Mouse (Mus musculus) forebrain, embryonic 16.5 days (tissue): ENCODE measurements around the gene Fam20a. TPM values are rescaled to one million over a fixed set of nuclear protein-coding genes. Genes with fewer than 3 reads are reported as not detected.
"Not testable (repeated sequence)": the region's sequence is repeated elsewhere in the genome, so short reads cannot be mapped to it uniquely, and the experiment has no call there.

ENCODE experiments used
- ATAC-seq: fragments of 200-750 bp; cut with Nextera tagmentation; 2 replicates; pipeline ENCODE4 v1.8.0; 2017; ENCODE audit warnings: mild to moderate bottlenecking, moderate library complexity
- H3K27ac ChIP-seq: fragments of 300-500 bp; sonication (generic); 2 replicates; pipeline ENCODE4 v1.5.1; 2014; ENCODE audit warnings: low read length, control low read depth
- H3K27me3 ChIP-seq: fragments of 300-500 bp; sonication (generic); replicated peaks from 2 replicates; pipeline ENCODE4 v1.6.1; 2014; ENCODE audit warnings: low read length; ENCODE audit not compliant: control insufficient read depth, insufficient read depth
- H3K36me3 ChIP-seq: fragments of 300-500 bp; sonication (generic); 2 replicates; pipeline ENCODE4 v1.6.1; 2014; ENCODE audit not compliant: control insufficient read depth, insufficient read depth
- H3K4me1 ChIP-seq: fragments of 300-500 bp; sonication (generic); replicated peaks from 2 replicates; pipeline ENCODE4 v1.6.1; 2014; ENCODE audit warnings: low read length; ENCODE audit not compliant: control insufficient read depth, insufficient read depth
- H3K4me2 ChIP-seq: fragments of 300-500 bp; sonication (generic); 2 replicates; pipeline ENCODE4 v1.6.1; 2014; ENCODE audit warnings: mild to moderate bottlenecking, low read length, control low read depth
- H3K4me3 ChIP-seq: fragments of 300-500 bp; sonication (generic); replicated peaks from 2 replicates; pipeline ENCODE4 v1.5.1; 2014; ENCODE audit warnings: mild to moderate bottlenecking, low read length, control low read depth
- H3K9ac ChIP-seq: fragments of 300-500 bp; sonication (generic); replicated peaks from 2 replicates; pipeline ENCODE4 v1.6.1; 2014; ENCODE audit warnings: low read depth, low read length, control low read depth
- H3K9me3 ChIP-seq: fragments of 300-500 bp; sonication (generic); 2 replicates; pipeline ENCODE4 v1.6.1; 2016; ENCODE audit warnings: low read length; ENCODE audit not compliant: control insufficient read depth
- WGBS: fragments of 180-500 bp; shearing (Covaris S2); extraction: QIAGEN DNeasy Blood & Tissue Kit; methylation state at CpG from one replicate; pipeline ENCODE4 v1.1.7; 2014; 5-methylcytosine and 5-hydroxymethylcytosine counted together
- polyA plus RNA-seq: library from polyadenylated mRNA; unstranded; fragments of >200 nt; fragmentation: Nextera tagmentation; extraction: Ambion mirVana; gene quantifications from 2 replicates; pipeline ENCODE4 v1.2.1, GENCODE M21; 2015

The Fam20a gene
- polyA plus RNA-seq, 1 experiment from 2014 or later, result 1.9 TPM

- Histone ChIP-seq H3K4me2 (no peak overlapping the region), H3K9me3 (no peaks in the 10 kb centered on the region), H3K27me3 (no peaks in the 10 kb centered on the region), H3K4me3 (no peak overlapping the region), H3K9ac (no peak overlapping the region), H3K4me1 (0 out of 2 replicates have a peak, but pooled peaks cover 3% of the 10 kb centered on the region), H3K27ac (no peak overlapping the region), H3K36me3 (peaks cover 24% of the 10 kb centered on the region)
- 85% methylated on average over 8 of the region's 8 CpGs for WGBS
- no peak for ATAC-seq
These were observed 52.9 kb downstream of the Fam20a start for GRCm38 (mm10) chr11:109669149-109669708.

- H3K4me3 ChIP-seq, result no peak overlapping the region
- no peak overlapping the region for H3K27ac ChIP-seq
- WGBS, result 87% methylated on average over 8 of the region's 8 CpGs
- peaks cover 33% of the 10 kb centered on the region for H3K36me3 ChIP-seq
- no peak for ATAC-seq
- H3K9ac ChIP-seq, result no peak overlapping the region
- H3K4me1 ChIP-seq, result 0 out of 2 replicates have a peak, but pooled peaks cover 3% of the 10 kb centered on the region
- no peaks in the 10 kb centered on the region for H3K9me3 ChIP-seq
- H3K4me2 ChIP-seq, result no peak overlapping the region
- H3K27me3 ChIP-seq, result no peaks in the 10 kb centered on the region
These were observed 53.9 kb downstream of the Fam20a start for GRCm38 (mm10) chr11:109668115-109668725.

- Histone ChIP-seq H3K9ac (no peak overlapping the region), H3K9me3 (no peaks in the 10 kb centered on the region), H3K27ac (no peak overlapping the region), H3K4me3 (no peak overlapping the region), H3K27me3 (no peaks in the 10 kb centered on the region), H3K4me2 (no peak overlapping the region), H3K36me3 (peaks cover 40% of the 10 kb centered on the region), H3K4me1 (0 out of 2 replicates have a peak, but pooled peaks cover 3% of the 10 kb centered on the region)
- ATAC-seq, result no peak
- 89% methylated on average over 19 of the region's 19 CpGs for WGBS
These were observed 54.7 kb downstream of the Fam20a start for GRCm38 (mm10) chr11:109667371-109667770.

GRCm38 (mm10) chr11:109666411-109666810, 55.7 kb downstream of the Fam20a start:
- H3K4me1 ChIP-seq, result 0 out of 2 replicates have a peak, but pooled peaks cover 3% of the 10 kb centered on the region
- H3K4me3 ChIP-seq, result no peak overlapping the region
- WGBS, result 91% methylated on average over 13 of the region's 13 CpGs
- no peak for ATAC-seq
- H3K4me2 ChIP-seq, result no peak overlapping the region
- H3K27ac ChIP-seq, result no peak overlapping the region
- peaks cover 45% of the 10 kb centered on the region for H3K36me3 ChIP-seq
- H3K27me3 ChIP-seq, result no peaks in the 10 kb centered on the region
- H3K9me3 ChIP-seq, result no peaks in the 10 kb centered on the region
- H3K9ac ChIP-seq, result no peak overlapping the region

GRCm38 (mm10) chr11:109665424-109665823, 56.7 kb downstream of the Fam20a start:
- ATAC-seq, result no peak
- Histone ChIP-seq H3K36me3 (peaks cover 51% of the 10 kb centered on the region), H3K9me3 (no peaks in the 10 kb centered on the region), H3K4me1 (no peaks in the 10 kb centered on the region), H3K4me2 (no peak overlapping the region), H3K4me3 (no peak overlapping the region), H3K27ac (no peak overlapping the region), H3K9ac (no peak overlapping the region), H3K27me3 (no peaks in the 10 kb centered on the region)
- 86% methylated on average over 6 of the region's 6 CpGs for WGBS

GRCm38 (mm10) chr11:109664293-109664692, 57.8 kb downstream of the Fam20a start:
- ATAC-seq, result no peak
- Histone ChIP-seq H3K9ac (no peak overlapping the region), H3K4me1 (no peaks in the 10 kb centered on the region), H3K4me2 (no peak overlapping the region), H3K36me3 (peaks cover 47% of the 10 kb centered on the region), H3K27me3 (no peaks in the 10 kb centered on the region), H3K4me3 (no peak overlapping the region), H3K27ac (no peak overlapping the region), H3K9me3 (no peaks in the 10 kb centered on the region)
- WGBS, result 90% methylated on average over 13 of the region's 13 CpGs

GRCm38 (mm10) chr11:109660526-109660925, 61.6 kb downstream of the Fam20a start:
- H3K36me3 ChIP-seq, result peaks cover 38% of the 10 kb centered on the region

GRCm38 (mm10) chr11:109656232-109656631, 65.8 kb downstream of the Fam20a start:
- peaks cover 23% of the 10 kb centered on the region for H3K4me1 ChIP-seq
- no peak for ATAC-seq
- peaks cover 17% of the 10 kb centered on the region for H3K36me3 ChIP-seq
- H3K27ac ChIP-seq, result no peak overlapping the region
- H3K4me3 ChIP-seq, result no peak overlapping the region
- 95% methylated on average over 7 of the region's 7 CpGs for WGBS
- no peaks in the 10 kb centered on the region for H3K27me3 ChIP-seq
- H3K4me2 ChIP-seq, result no peak overlapping the region
- H3K9me3 ChIP-seq, result no peaks in the 10 kb centered on the region
- no peak overlapping the region for H3K9ac ChIP-seq

More at GRCm38 (mm10) chr11:109660526-109660925, 61.6 kb downstream of the Fam20a start:
- WGBS, result 93% methylated on average over 8 of the region's 8 CpGs
- not testable (repeated sequence) for H3K4me2 ChIP-seq, H3K9ac ChIP-seq, H3K27me3 ChIP-seq, H3K9me3 ChIP-seq, H3K4me1 ChIP-seq, ATAC-seq, H3K4me3 ChIP-seq, H3K27ac ChIP-seq

- H3K9me3 ChIP-seq, result no peaks in the 10 kb centered on the region
- peaks cover 13% of the 10 kb centered on the region; the same call in 1 of the 2 replicates for H3K36me3 ChIP-seq
- no peaks in the 10 kb centered on the region for H3K27me3 ChIP-seq
- H3K4me2 ChIP-seq, result no peak overlapping the region
- no peak overlapping the region for H3K27ac ChIP-seq
- no peak overlapping the region for H3K9ac ChIP-seq
- ATAC-seq, result no peak
- H3K4me1 ChIP-seq, result peaks cover 26% of the 10 kb centered on the region
- no peak overlapping the region for H3K4me3 ChIP-seq
- WGBS, result 89% methylated on average over 6 of the region's 6 CpGs
These were observed 67.5 kb downstream of the Fam20a start for GRCm38 (mm10) chr11:109654581-109654980.
